Mouse (Mus musculus) midbrain, embryonic 13.5 days (tissue): ENCODE measurements around the gene Zcchc18. TPM values are rescaled to one million over a fixed set of nuclear protein-coding genes. Genes with fewer than 3 reads are reported as not detected.

Experiments
- ATAC-seq: fragments of 200-750 bp; cut with Nextera tagmentation; 2 replicates; pipeline ENCODE4 v1.8.0; 2017; ENCODE audit warnings: mild to moderate bottlenecking, moderate TSS enrichment, moderate library complexity
- H3K27ac ChIP-seq: fragments of 300-500 bp; sonication (generic); 2 replicates; pipeline ENCODE4 v1.5.1; 2015; ENCODE audit warnings: inconsistent platforms, mild to moderate bottlenecking, moderate library complexity
- H3K27me3 ChIP-seq: fragments of 300-500 bp; sonication (generic); 2 replicates; pipeline ENCODE4 v1.6.1; 2015; ENCODE audit warnings: mild to moderate bottlenecking, inconsistent platforms
- H3K36me3 ChIP-seq: fragments of 300-500 bp; sonication (generic); 2 replicates; pipeline ENCODE4 v1.6.1; 2015; ENCODE audit warnings: mild to moderate bottlenecking, inconsistent platforms
- H3K4me1 ChIP-seq: fragments of 300-500 bp; sonication (generic); replicated peaks from 2 replicates; pipeline ENCODE4 v1.6.1; 2015; ENCODE audit warnings: inconsistent platforms
- H3K4me2 ChIP-seq: fragments of 300-500 bp; sonication (generic); replicated peaks from 2 replicates; pipeline ENCODE4 v1.6.1; 2015; ENCODE audit warnings: moderate library complexity, mild to moderate bottlenecking, inconsistent platforms
- H3K4me3 ChIP-seq: fragments of 300-500 bp; sonication (generic); replicated peaks from 2 replicates; pipeline ENCODE4 v1.5.1; 2015; ENCODE audit warnings: mild to moderate bottlenecking, inconsistent platforms
- H3K9ac ChIP-seq: fragments of 300-500 bp; sonication (generic); replicated peaks from 2 replicates; pipeline ENCODE4 v1.6.1; 2015; ENCODE audit warnings: mild to moderate bottlenecking, inconsistent platforms
- H3K9me3 ChIP-seq: fragments of 300-500 bp; sonication (generic); 2 replicates; pipeline ENCODE4 v1.6.1; 2016; ENCODE audit warnings: mild to moderate bottlenecking, inconsistent platforms
- WGBS: fragments of 180-500 bp; shearing (Covaris S2); methylation state at CpG from one replicate; pipeline ENCODE4 v1.1.7; 2015; 5-methylcytosine and 5-hydroxymethylcytosine counted together
- polyA plus RNA-seq: library from polyadenylated mRNA; unstranded; fragments of >200 nt; fragmentation: Nextera tagmentation; extraction: Ambion mirVana; gene quantifications from 2 replicates; pipeline ENCODE4 v1.2.1, GENCODE M21; 2015

The Zcchc18 gene
- polyA plus RNA-seq, 1 experiment from 2014 or later: 234 TPM

DNA sequence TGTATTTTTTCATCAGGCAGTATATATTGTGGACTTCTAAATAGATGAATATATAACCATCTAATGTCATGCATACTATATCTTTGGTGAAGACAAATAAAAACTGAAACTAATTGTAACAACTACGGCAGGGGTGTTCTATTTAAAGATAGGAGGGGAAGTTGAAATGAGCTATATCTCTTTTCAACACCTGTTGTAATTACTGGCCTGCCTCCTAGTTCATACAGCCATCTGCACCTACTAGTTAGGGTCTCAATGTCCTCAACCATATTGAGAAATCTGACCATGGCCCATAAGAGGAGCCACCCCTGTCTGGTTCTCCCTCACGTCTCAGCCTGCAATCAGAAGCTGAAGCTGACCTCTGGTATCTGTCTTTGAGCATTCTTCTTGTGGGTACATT is 3.3 kb downstream of the Zcchc18 start:
- Histone ChIP-seq H3K27me3 (no peaks in the 10 kb centered on the region; the same call in 1 of the 2 replicates), H3K4me1 (peaks cover 20% of the 10 kb centered on the region), H3K4me2 (no peak overlapping the region), H3K9me3 (no peaks in the 10 kb centered on the region), H3K36me3 (no peaks in the 10 kb centered on the region), H3K9ac (no peak overlapping the region), H3K4me3 (no peak overlapping the region), H3K27ac (no peak overlapping the region)
- ATAC-seq: no peak
- 82% methylated on average over 2 of the region's 2 CpGs for WGBS

DNA sequence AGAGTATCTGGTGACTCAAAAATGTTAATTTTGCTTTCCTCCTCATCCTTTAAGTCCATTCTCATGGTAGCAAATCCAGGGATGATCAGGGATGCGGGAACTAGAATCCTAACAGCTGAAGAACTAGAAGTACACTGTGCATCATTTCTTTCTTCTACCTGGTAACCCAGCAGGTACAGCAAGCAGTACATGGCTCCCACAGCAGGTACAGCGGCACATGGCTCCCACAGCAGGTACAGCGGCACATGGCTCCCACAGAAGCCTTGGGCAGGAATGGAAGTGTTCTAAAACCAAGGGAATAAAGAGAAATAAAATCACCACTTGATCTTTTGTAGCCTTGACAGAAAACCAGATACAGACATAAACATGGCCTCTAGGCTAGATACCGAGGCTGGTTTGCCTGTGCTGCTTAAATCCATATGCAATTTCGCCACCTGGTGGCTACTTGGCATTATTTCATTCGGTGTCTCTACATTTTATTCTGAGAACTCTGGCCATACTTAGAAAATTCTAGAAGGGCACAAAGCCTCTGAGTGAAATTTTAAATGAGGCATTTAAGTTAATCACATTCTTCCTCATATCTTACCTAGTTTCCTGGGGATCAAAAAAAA is 22.2 kb downstream of the Zcchc18 start:
- H3K4me3 ChIP-seq: no peak overlapping the region
- H3K9ac ChIP-seq: no peak overlapping the region
- 54% methylated on average over 6 of the region's 6 CpGs for WGBS
- peak; percentile 56; the same call in 1 of the 2 replicates for ATAC-seq
- no peaks in the 10 kb centered on the region for H3K36me3 ChIP-seq
- no peaks in the 10 kb centered on the region for H3K27me3 ChIP-seq
- no peaks in the 10 kb centered on the region for H3K9me3 ChIP-seq
- no peaks in the 10 kb centered on the region for H3K4me1 ChIP-seq
- no peak overlapping the region for H3K27ac ChIP-seq
- no peak overlapping the region for H3K4me2 ChIP-seq

DNA sequence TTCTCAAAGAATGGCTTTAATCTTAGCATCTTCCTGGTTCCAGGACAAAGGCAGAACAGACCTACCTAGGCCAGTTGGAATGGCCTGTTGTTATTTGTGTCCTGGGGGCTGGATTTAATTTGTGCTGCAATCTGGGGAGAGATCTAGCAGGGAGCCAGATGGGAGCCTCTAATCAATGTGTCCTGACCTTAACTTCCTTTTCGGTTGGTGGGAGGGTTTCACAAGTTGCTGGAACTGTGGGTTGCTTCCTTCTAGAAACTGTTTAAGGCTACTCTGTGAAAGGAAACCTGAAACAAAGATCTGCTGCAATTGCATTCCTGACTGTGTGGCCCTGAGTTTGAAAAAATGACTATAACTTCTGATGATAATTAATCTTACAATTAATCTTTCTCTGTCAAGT is 24.7 kb downstream of the Zcchc18 start:
- 85% methylated on average over 1 of the region's 1 CpGs for WGBS
- no peak overlapping the region for H3K4me2 ChIP-seq
- no peaks in the 10 kb centered on the region for H3K9me3 ChIP-seq
- H3K27me3 ChIP-seq: no peaks in the 10 kb centered on the region
- no peak overlapping the region for H3K4me3 ChIP-seq
- no peaks in the 10 kb centered on the region for H3K36me3 ChIP-seq
- ATAC-seq: no peak
- no peak overlapping the region for H3K9ac ChIP-seq
- H3K27ac ChIP-seq: no peak overlapping the region
- H3K4me1 ChIP-seq: no peaks in the 10 kb centered on the region

DNA sequence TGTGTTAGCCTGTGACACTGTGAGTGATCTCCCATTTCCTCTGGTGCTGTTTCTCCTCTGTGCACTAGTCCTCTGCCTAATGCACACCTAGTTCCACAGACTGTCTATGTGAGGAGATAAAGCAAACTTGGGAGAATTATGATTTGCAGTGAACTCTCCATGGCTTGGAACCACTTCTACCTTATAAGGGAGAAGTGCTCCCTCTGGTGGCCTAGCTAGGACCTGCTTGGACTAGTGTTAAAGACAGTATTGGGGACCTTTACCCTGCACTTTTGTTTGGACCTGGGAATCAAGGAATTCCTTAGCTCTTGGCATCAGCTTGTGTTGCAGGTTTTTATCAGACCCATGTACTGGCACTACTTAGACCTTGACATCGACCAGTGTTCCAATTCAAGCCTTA is 26.4 kb downstream of the Zcchc18 start:
- H3K4me3 ChIP-seq: no peak overlapping the region
- 0 out of 2 replicates have a peak, but pooled peaks have one; percentile 34 for ATAC-seq
- no peaks in the 10 kb centered on the region for H3K27me3 ChIP-seq
- H3K27ac ChIP-seq: no peak overlapping the region
- H3K9me3 ChIP-seq: no peaks in the 10 kb centered on the region
- H3K36me3 ChIP-seq: no peaks in the 10 kb centered on the region
- no peak overlapping the region for H3K9ac ChIP-seq
- WGBS: 17% methylated on average over 1 of the region's 1 CpGs
- no peaks in the 10 kb centered on the region for H3K4me1 ChIP-seq
- no peak overlapping the region for H3K4me2 ChIP-seq

DNA sequence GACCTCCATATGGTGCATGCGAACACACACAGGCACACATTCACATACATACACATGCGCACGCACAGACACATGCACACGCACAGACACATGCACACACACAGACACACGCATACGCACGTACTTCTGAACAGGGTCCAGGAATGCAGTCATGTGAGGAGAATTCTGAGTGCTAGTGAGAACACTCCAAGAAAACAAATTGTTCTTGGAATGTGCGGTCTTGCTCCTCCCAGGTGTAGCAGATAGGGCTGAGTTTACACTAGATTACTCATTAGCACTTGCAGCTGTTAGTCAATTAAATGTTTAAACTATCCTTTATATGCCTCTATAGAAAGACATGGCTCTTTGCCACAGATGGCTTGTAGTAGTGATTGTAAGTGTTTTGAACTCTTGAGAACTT is 38.0 kb downstream of the Zcchc18 start:
- Histone ChIP-seq H3K27me3 (no peaks in the 10 kb centered on the region), H3K9ac (no peak overlapping the region), H3K4me1 (no peaks in the 10 kb centered on the region), H3K4me3 (no peak overlapping the region), H3K27ac (no peak overlapping the region), H3K4me2 (no peak overlapping the region), H3K36me3 (no peaks in the 10 kb centered on the region), H3K9me3 (no peaks in the 10 kb centered on the region)
- ATAC-seq: no peak
- WGBS: 91% methylated on average over 8 of the region's 8 CpGs

DNA sequence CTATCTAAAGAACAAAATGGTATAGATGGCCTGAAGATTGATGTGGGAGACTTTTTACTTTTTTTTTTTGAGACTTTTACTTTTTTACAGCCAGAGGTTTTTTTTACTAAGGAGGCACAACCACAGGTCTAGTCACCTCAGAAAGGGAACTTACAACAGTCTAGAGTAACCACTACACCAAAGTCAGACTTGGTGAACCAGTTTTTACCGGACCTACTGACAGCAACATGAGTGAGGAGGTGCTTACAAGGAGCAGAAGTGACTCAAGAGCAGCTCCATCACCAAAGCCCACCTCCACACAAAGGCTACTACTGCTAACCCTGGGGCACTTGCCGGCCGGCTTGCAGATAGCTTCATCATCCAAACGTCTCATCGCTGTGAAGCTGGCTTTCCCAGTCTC is 38.8 kb downstream of the Zcchc18 start:
- no peak for ATAC-seq
- Histone ChIP-seq H3K9me3 (no peaks in the 10 kb centered on the region), H3K27ac (no peak overlapping the region), H3K36me3 (no peaks in the 10 kb centered on the region), H3K9ac (no peak overlapping the region), H3K4me3 (no peak overlapping the region), H3K4me1 (peaks cover under 1% of the 10 kb centered on the region), H3K27me3 (no peaks in the 10 kb centered on the region), H3K4me2 (no peak overlapping the region)
- 84% methylated on average over 5 of the region's 5 CpGs for WGBS

DNA sequence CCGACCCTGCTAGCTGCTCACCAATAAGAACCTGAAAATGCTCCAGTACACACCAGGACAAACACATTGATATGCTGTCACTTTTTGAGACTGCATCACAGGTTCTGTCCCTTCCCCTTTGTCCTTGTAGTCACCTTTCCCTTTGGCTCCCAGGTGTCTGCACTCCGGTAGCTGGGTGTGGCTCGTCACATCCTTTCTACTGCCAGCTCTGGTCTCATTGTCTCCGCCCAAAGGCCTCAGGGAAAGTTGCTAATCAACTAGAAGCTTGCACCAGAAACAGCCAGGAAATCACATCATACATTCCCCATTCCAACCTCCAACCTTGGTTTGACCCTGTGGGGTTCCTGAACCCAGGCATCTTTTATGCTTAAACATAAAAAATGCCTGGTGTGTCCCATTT is 41.4 kb downstream of the Zcchc18 start:
- Histone ChIP-seq H3K4me2 (no peak overlapping the region), H3K9ac (no peak overlapping the region), H3K36me3 (no peaks in the 10 kb centered on the region), H3K27me3 (no peaks in the 10 kb centered on the region), H3K4me1 (peaks cover 7% of the 10 kb centered on the region), H3K4me3 (no peak overlapping the region), H3K9me3 (no peaks in the 10 kb centered on the region), H3K27ac (no peak overlapping the region)
- no peak for ATAC-seq
- 76% methylated on average over 4 of the region's 4 CpGs for WGBS

DNA sequence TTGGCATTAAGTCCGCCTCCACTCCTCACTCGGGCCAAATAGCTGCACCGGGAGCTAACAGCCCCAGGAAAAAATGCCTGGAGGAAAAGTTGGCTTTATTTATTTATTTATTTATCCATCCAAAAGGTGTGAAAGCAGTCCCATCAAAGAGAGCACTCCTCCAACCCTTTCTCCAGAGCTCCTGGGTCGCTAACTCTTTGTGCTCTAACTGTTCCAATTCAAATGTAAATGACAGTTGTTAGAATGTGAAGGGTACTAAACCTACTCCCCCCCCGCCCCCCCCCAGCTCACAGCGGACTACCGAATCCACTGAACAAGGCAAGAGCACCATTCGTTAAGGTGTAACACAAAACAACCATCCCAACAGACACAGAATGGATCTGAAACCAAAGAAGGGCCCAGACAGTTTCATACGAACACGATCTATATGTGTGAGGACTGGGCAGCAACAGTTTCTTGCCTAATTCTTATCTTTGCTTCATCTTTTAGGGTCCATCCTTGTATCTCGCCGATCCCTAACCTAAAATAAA is 44.6 kb downstream of the Zcchc18 start:
- Histone ChIP-seq H3K27me3 (no peaks in the 10 kb centered on the region), H3K4me3 (peak overlapping the region; percentile 52), H3K4me2 (peak overlapping the region; percentile 68), H3K4me1 (peaks cover 7% of the 10 kb centered on the region), H3K36me3 (no peaks in the 10 kb centered on the region), H3K9me3 (no peaks in the 10 kb centered on the region), H3K27ac (peak overlapping the region; percentile 85), H3K9ac (peak overlapping the region; percentile 65; the same call in 1 of the 2 replicates)
- ATAC-seq: no peak; the same call in 1 of the 2 replicates
- 27% methylated on average over 12 of the region's 12 CpGs for WGBS

DNA sequence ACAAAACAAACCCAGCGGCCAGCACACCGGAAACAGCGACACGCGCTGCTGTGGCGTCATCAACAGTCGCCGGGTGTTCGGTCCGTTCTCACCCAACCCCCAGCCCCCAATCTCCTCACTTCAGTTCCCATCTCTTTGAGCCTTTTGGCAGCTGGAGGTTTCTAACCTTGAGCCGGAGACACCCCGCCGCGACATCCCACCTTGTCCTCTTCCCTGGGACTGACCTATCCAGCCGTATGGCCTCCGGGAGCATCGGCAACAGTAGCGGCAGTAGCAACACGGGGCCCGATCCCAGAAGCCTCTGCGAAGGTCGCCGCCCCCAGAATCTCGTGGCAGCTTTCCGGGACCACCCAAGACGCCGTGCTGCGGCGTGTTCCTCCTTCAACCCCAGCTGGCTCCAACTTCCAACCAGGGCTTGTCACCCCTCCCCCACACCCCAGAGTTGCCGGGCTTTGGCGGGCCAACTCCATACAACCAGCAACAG is 45.1 kb downstream of the Zcchc18 start, which contains the start of gene Slc25a53:
Gene Slc25a53 (minus strand): TSS at position 303 of the 484 bp plus-strand sequence.
- peak; percentile 95 for ATAC-seq
- H3K27me3 ChIP-seq: no peaks in the 10 kb centered on the region
- H3K9me3 ChIP-seq: no peaks in the 10 kb centered on the region
- peak within 1 kb of the TSS; percentile 52 for H3K4me3 ChIP-seq
- H3K9ac ChIP-seq: peak within 1 kb of the TSS; percentile 65
- H3K36me3 ChIP-seq: no peaks in the 10 kb centered on the region
- H3K27ac ChIP-seq: peak within 1 kb of the TSS; percentile 85
- peaks cover 7% of the 10 kb centered on the region for H3K4me1 ChIP-seq
- H3K4me2 ChIP-seq: peak within 1 kb of the TSS; percentile 68
- WGBS: 34% methylated on average over 31 of the region's 31 CpGs

DNA sequence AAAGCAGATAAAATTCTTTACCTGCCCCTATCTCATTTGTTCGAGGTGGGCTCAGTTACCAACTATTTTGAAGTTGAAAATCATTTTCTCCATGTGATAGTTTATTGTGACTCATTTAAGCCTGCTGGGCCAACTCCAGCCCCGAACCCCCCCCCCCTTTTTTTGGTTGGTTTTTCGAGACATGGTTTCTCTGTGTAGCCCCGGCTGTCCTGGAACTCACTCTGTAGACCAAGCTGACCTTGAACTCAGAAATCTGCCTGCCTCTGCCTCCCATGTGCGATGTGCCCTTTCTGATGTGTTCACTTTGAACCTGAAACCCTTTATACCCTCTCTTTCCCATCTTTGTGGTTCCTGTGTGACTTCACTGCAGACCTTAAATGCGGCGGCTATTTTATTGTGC is 45.5 kb downstream of the Zcchc18 start:
- H3K4me3 ChIP-seq: peak overlapping the region; percentile 52
- no peaks in the 10 kb centered on the region for H3K9me3 ChIP-seq
- no peaks in the 10 kb centered on the region for H3K27me3 ChIP-seq
- 56% methylated on average over 7 of the region's 7 CpGs for WGBS
- H3K4me1 ChIP-seq: peaks cover 7% of the 10 kb centered on the region
- H3K4me2 ChIP-seq: peak overlapping the region; percentile 68
- H3K9ac ChIP-seq: 0 out of 2 replicates have a peak overlapping the region, but pooled peaks have one; percentile 65
- peak overlapping the region; percentile 85; the same call in 1 of the 2 replicates for H3K27ac ChIP-seq
- ATAC-seq: no peak; the same call in 1 of the 2 replicates
- no peaks in the 10 kb centered on the region for H3K36me3 ChIP-seq
